Mouse (Mus musculus): ENCODE results near the gene Nfic. TPM values are rescaled to one million over a fixed set of nuclear protein-coding genes. Genes with fewer than 3 reads are reported as not detected.

Nfic gene
- polyA plus RNA-seq, 1 experiment = 19.4 TPM

GRCm38 (mm10) chr10:81485060-81485449 lies 29.6 kb upstream of the Nfic start:
- TF ChIP-seq CTCF (IDR thresholded peaks at IDR 0.05; ENCODE audit: extremely low read depth, insufficient read length, insufficient replicate concordance, low read depth, low read length) (no peak), POLR2A (IDR thresholded peaks at IDR 0.05; ENCODE audit: low read depth, low read length) (no peak)
- 2% methylated on average over 2 of the region's 2 CpGs for WGBS

GRCm38 (mm10) chr10:81484441-81485059 lies 29.1 kb upstream of the Nfic start:
- H3K27me3 ChIP-seq (ENCODE audit: control insufficient read depth, insufficient read depth, low read length) = peaks cover 19% of the 10 kb centered on the region
- no peak overlapping the region for H3K27ac ChIP-seq (ENCODE audit: insufficient read depth, low read depth, low read length)
- 58% methylated on average over 6 of the region's 6 CpGs for WGBS
- peaks cover 8% of the 10 kb centered on the region; the same call in 1 of the 2 replicates for H3K4me1 ChIP-seq (ENCODE audit: control insufficient read depth, insufficient read depth, insufficient read length, low read length)
- H3K4me3 ChIP-seq (ENCODE audit: low read depth, low read length) = no peak overlapping the region
- peaks cover 29% of the 10 kb centered on the region for H3K36me3 ChIP-seq (ENCODE audit: control insufficient read depth, insufficient read depth, low read length)
- TF ChIP-seq CTCF (IDR thresholded peaks at IDR 0.05; ENCODE audit: extremely low read depth, insufficient read length, insufficient replicate concordance, low read depth, low read length) (no peak), POLR2A (IDR thresholded peaks at IDR 0.05; ENCODE audit: low read depth, low read length) (no peak)

More at GRCm38 (mm10) chr10:81485060-81485449, 29.6 kb upstream of the Nfic start:
- Histone ChIP-seq H3K4me3 (ENCODE audit: low read depth, low read length) (no peak overlapping the region), H3K27me3 (ENCODE audit: control insufficient read depth, insufficient read depth, low read length) (peaks cover 19% of the 10 kb centered on the region), H3K27ac (ENCODE audit: insufficient read depth, low read depth, low read length) (no peak overlapping the region), H3K36me3 (ENCODE audit: control insufficient read depth, insufficient read depth, low read length) (peaks cover 33% of the 10 kb centered on the region), H3K4me1 (ENCODE audit: control insufficient read depth, insufficient read depth, insufficient read length, low read length) (peaks cover 8% of the 10 kb centered on the region; the same call in 1 of the 2 replicates)

DNA sequence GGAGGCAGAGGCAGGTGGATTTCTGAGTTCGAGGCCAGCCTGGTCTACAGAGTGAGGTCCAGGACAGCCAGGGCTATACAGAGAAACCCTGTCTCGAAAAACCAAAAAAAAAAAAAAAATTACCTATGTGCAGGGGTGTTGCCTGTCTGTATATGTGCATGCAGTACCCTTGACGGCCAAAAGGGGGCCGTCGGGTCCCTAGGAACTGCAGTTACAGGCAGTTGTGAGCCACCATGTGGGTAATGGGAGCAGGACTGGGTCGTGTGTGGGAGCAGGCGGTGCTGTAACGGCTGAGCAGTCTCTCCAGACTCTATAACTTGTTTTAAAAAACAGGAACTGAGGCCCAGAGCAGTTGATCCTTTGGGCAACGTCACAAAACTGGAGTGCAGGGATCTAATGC lies 28.5 kb upstream of the Nfic start:
- Histone ChIP-seq H3K27me3 (ENCODE audit: control insufficient read depth, insufficient read depth, low read length) (peaks cover 19% of the 10 kb centered on the region), H3K27ac (ENCODE audit: insufficient read depth, low read depth, low read length) (no peak overlapping the region), H3K4me3 (ENCODE audit: low read depth, low read length) (no peak overlapping the region), H3K4me1 (ENCODE audit: control insufficient read depth, insufficient read depth, insufficient read length, low read length) (peaks cover 8% of the 10 kb centered on the region; the same call in 1 of the 2 replicates), H3K36me3 (ENCODE audit: control insufficient read depth, insufficient read depth, low read length) (peaks cover 25% of the 10 kb centered on the region)
- no peak for TF ChIP-seq POLR2A (IDR thresholded peaks at IDR 0.05; ENCODE audit: low read depth, low read length)
- peak; percentile 48; the same call in 1 of the 2 replicates for TF ChIP-seq CTCF (IDR thresholded peaks at IDR 0.05; ENCODE audit: extremely low read depth, insufficient read length, insufficient replicate concordance, low read depth, low read length)
- 17% methylated on average over 9 of the region's 9 CpGs for WGBS

DNA sequence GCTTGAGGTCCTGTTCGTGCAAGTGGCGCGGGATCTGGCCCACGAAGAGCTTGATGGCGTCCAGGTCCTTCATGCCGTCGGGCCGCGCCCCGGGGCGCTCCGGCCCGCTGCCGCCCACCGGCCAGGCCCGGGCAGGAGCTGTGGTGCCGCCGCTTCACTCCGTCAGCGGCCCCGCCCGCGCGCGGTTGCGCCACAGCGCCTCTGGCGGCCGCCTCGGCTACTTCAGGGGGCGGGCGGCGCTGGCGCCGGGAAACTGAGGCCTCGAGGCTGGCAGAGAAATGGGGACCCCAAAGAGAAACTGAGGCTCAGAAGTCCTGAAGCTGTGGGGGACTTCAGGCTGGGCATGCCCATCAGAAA lies 27.1 kb upstream of the Nfic start, which contains the start of gene Celf5:
TSS of gene Celf5 (minus strand) at position 177 of the 357 bp plus-strand sequence.
- no peak within 1 kb of the TSS for H3K27ac ChIP-seq (ENCODE audit: insufficient read depth, low read depth, low read length)
- H3K36me3 ChIP-seq (ENCODE audit: control insufficient read depth, insufficient read depth, low read length) = peaks cover 11% of the 10 kb centered on the region; the same call in 1 of the 2 replicates
- TF ChIP-seq CTCF (IDR thresholded peaks at IDR 0.05; ENCODE audit: extremely low read depth, insufficient read length, insufficient replicate concordance, low read depth, low read length) (peak; percentile 73), POLR2A (IDR thresholded peaks at IDR 0.05; ENCODE audit: low read depth, low read length) (no peak)
- peaks cover 21% of the 10 kb centered on the region for H3K27me3 ChIP-seq (ENCODE audit: control insufficient read depth, insufficient read depth, low read length)
- peaks cover 8% of the 10 kb centered on the region; the same call in 1 of the 2 replicates for H3K4me1 ChIP-seq (ENCODE audit: control insufficient read depth, insufficient read depth, insufficient read length, low read length)
- WGBS = under 1% methylated on average over 36 of the region's 36 CpGs
- peak within 1 kb of the TSS; percentile 65 for H3K4me3 ChIP-seq (ENCODE audit: low read depth, low read length)

DNA sequence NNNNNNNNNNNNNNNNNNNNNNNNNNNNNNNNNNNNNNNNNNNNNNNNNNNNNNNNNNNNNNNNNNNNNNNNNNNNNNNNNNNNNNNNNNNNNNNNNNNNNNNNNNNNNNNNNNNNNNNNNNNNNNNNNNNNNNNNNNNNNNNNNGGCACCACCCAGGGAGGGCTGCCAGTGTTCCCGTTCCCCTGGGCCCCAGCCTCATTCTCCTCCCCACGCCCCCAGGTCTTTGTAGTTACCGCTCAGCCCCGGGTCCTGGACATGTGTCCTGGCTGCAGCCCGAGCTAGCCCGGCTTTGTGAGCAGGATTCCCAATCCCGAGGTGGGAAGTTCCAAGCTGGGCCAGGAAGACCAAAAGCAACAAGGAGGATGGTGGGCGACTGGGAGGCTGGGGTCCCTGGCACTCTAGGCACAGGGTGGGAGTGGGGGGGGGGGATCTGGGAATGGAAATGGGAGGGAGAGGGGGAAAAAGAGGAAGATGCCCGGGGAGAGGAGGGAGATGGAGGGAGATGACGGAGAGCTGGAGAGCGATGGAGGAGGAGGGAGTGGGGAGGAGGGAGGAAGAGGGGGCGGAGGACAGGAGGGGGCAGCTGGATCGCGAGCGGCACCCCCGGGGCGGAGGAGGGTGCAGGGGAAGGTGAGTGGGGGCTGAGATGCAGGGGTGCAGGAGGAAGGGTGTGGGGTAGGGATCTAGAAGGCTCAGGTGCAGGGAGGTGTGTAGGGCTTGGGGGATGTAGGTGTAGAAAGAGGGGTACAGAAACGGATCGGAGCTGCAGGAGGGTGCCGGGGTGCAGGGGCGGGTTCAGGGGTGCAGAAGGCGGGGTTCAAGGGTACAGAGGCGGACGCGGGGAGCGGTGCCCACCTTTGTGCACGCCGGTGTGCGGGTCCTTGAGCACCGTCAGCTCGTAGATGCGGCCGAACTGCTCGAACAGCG lies 26.4 kb upstream of the Nfic start:
- H3K27me3 ChIP-seq (ENCODE audit: control insufficient read depth, insufficient read depth, low read length) = peaks cover 26% of the 10 kb centered on the region
- peak overlapping the region; percentile 65 for H3K4me3 ChIP-seq (ENCODE audit: low read depth, low read length)
- H3K36me3 ChIP-seq (ENCODE audit: control insufficient read depth, insufficient read depth, low read length) = peaks cover 4% of the 10 kb centered on the region; the same call in 1 of the 2 replicates
- 5% methylated on average over 35 of the region's 35 CpGs for WGBS
- TF ChIP-seq CTCF (IDR thresholded peaks at IDR 0.05; ENCODE audit: extremely low read depth, insufficient read length, insufficient replicate concordance, low read depth, low read length) = no peak
- H3K27ac ChIP-seq (ENCODE audit: insufficient read depth, low read depth, low read length) = no peak overlapping the region
- H3K4me1 ChIP-seq (ENCODE audit: control insufficient read depth, insufficient read depth, insufficient read length, low read length) = peaks cover 8% of the 10 kb centered on the region; the same call in 1 of the 2 replicates

DNA sequence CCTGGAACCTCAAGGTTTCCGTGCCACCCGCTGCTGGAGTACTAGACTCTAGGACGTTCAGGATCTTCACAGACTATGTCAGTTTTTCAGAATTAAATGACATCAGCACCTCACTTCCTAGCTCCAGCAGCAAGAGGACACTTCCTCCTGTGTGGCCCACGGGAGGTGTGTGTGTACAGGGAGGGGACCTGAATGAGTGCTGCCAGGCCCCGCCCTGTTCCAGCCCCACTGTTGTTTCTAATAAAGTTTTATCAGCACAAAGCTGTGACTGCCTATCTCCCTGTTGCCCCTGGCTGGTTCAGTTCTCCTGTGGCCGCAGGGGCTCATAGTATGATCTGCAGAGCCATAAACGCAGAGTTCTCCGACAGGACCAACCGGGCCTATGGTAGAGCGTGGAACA lies 19.0 kb upstream of the Nfic start:
- Histone ChIP-seq H3K4me3 (ENCODE audit: low read depth, low read length) (no peak overlapping the region), H3K36me3 (ENCODE audit: control insufficient read depth, insufficient read depth, low read length) (no peaks in the 10 kb centered on the region), H3K27ac (ENCODE audit: insufficient read depth, low read depth, low read length) (no peak overlapping the region), H3K27me3 (ENCODE audit: control insufficient read depth, insufficient read depth, low read length) (peaks cover 49% of the 10 kb centered on the region), H3K4me1 (ENCODE audit: control insufficient read depth, insufficient read depth, insufficient read length, low read length) (peaks cover 4% of the 10 kb centered on the region)
- WGBS = 69% methylated on average over 10 of the region's 10 CpGs
- no peak for TF ChIP-seq POLR2A (IDR thresholded peaks at IDR 0.05; ENCODE audit: low read depth, low read length)
- TF ChIP-seq CTCF (IDR thresholded peaks at IDR 0.05; ENCODE audit: extremely low read depth, insufficient read length, insufficient replicate concordance, low read depth, low read length) = no peak

GRCm38 (mm10) chr10:81473003-81473451 lies 17.6 kb upstream of the Nfic start:
- H3K27me3 ChIP-seq (ENCODE audit: control insufficient read depth, insufficient read depth, low read length) = peaks cover 49% of the 10 kb centered on the region

More at GRCm38 (mm10) chr10:81473003-81473451, 17.6 kb upstream of the Nfic start:
- H3K36me3 ChIP-seq (ENCODE audit: control insufficient read depth, insufficient read depth, low read length) = no peaks in the 10 kb centered on the region
- TF ChIP-seq POLR2A (IDR thresholded peaks at IDR 0.05; ENCODE audit: low read depth, low read length) = no peak
- no peak for TF ChIP-seq CTCF (IDR thresholded peaks at IDR 0.05; ENCODE audit: extremely low read depth, insufficient read length, insufficient replicate concordance, low read depth, low read length)
- no peak overlapping the region for H3K4me3 ChIP-seq (ENCODE audit: low read depth, low read length)
- H3K27ac ChIP-seq (ENCODE audit: insufficient read depth, low read depth, low read length) = no peak overlapping the region
- WGBS = 5% methylated on average over 22 of the region's 22 CpGs
- peaks cover 13% of the 10 kb centered on the region for H3K4me1 ChIP-seq (ENCODE audit: control insufficient read depth, insufficient read depth, insufficient read length, low read length)
